Mouse (Mus musculus) heart, adult 2 months (tissue): ENCODE measurements at regions not wholly inside any gene's neighbourhood (a gene's known extent, or its start where the extent isn't known, plus 50 kb on each side); places are given as distances from the start of the nearest gene placed in this dataset.

ENCODE experiments used
- CTCF ChIP-seq: fragments of 200-600 bp; IDR thresholded peaks from 2 replicates; pipeline ENCODE4 v1.8.1; 2022; ENCODE audit warnings: antibody characterized with exemption, mild to moderate bottlenecking, moderate library complexity
- EP300 ChIP-seq: fragments of 200-500 bp; IDR thresholded peaks from 2 replicates; pipeline ENCODE4 v1.6.1; 2011; ENCODE audit warnings: low read depth, low read length, control low read depth; ENCODE audit not compliant: insufficient read depth

DNA sequence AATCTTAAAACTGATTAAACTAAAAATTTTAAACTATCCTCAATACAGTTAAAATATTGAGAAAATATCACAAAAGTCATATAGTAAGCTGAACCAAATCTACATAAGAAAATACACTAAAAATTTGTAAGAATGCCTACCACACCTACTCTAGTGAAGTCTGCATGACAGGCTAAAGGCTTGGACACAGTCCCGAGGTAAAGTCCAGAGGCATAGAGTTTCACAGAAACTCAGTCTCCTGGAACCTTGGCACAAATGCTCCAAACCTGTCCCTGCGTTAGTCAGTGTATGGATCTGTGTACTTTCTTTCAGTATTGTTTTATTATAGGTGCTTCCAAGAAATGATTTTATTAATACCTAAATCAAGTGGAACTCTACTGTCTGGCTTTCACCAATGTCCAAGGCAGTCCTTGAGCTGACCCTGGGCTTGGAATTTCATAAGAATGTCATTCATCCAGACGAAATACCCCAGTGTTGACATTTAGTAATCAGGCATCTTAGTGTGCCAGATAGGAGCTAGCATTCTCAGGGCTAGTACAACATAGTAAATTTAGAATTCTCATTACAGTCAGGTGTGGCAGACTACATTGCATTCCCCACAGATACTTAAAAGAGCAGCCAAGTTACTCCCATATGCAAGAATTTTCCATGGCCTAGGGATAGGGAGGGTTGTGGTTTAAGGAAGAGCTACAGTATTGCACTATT is 435.5 kb upstream of the Cdh20 start:
- TF ChIP-seq CTCF (no peak), EP300 (no peak)
